Mouse (Mus musculus) liver, embryonic 14.5 days (tissue): ENCODE data around the gene Trim2.

Experiments
- CTCF ChIP-seq: IDR thresholded peaks from 2 replicates; pipeline ENCODE4 v1.5.1; 2016; ENCODE audit warnings: antibody characterized with exemption, low read depth, control low read depth
- EP300 ChIP-seq: IDR thresholded peaks from 2 replicates; pipeline ENCODE4 v1.6.1; 2016; ENCODE audit warnings: antibody characterized with exemption, low read depth

- TF ChIP-seq CTCF (no peak), EP300 (no peak)
Measured at GRCm38 (mm10) chr3:84217118-84217960, 89.3 kb downstream of the Trim2 start.
